Mouse (Mus musculus) mature B cell (primary cell): Measurements from ENCODE around the gene Psmd3.

Experiments used
- in situ Hi-C: fragments of 300-500 bp; cut with MboI; formaldehyde crosslinking; loops from 2 replicates; pipeline ENCODE4 v1.14.3; 2019

Gene Psmd3

DNA sequence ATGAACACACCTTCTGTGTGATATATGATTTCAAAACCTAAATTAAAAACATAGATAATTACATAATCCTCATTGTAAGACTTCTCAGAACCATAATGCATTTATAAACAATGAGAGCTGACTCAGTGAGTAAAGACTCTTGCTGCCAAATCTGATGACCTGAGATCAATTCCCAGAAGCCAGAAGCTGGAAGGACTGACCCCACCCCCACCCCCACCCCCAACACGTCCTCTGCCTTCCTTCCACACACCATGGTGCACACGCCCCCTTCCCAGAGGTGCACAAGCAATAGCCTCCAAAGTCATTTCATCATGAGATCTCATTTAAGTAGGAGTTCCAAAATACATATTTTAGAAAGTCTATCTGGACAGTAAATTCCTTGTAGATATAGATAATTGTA lies 38.4 kb downstream of the Psmd3 start:
- in situ Hi-C loops = no loop called here

DNA sequence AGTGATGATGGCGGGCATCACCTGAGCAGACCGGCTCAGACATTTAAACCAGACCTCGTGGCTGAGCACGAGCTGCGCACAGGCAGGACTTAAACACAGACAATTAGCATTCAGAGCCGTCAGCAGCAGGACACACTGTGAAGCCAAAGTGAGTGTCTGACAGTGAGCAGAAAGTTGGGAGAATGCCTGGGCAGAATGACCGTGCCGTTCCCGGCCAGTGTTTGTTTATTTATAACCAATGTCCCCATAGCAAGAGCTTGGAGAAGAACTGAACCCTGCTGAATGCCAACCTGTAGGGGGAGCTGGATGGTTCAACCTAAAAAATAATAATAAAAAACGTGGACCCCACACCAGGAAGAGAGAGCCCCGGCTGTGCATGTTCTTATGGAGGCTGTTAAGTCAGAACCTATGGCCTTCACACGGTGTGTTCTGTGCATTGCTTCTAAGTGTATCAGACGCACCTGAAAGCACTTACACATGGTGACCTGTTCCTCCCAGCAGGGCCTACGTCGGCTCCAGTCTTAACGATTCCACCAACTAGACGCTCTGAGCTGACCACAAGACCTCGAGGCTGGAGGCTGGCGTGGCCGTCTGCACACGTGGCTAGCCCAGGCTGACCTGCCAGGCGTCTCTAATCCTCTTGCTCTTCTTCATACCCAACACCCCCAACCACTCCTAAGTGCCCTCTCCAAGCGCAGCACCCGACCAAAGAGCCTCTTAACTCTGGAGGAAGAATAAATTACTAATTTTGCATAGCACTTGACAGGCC lies 39.3 kb downstream of the Psmd3 start:
- in situ Hi-C loops = no loop called here

DNA sequence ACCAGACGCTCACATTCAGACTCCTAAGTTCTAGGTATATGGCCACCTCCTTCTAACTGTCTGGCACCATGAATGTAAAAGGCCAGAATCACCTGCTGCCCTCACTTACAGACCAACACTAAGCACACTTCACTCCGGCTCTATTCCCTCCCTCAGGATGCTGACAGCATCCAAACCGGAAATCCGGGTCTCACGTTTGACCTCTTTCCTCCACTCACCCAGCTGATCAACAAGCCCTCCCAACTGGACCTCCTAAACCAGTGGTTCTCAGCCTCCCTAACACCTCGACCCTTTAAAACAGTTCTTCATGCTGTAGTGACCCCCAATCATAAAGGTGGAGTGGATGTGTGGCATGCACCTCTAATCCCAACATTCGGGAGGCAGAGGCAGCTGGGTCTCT lies 40.7 kb downstream of the Psmd3 start:
- in situ Hi-C loops = no loop called here

DNA sequence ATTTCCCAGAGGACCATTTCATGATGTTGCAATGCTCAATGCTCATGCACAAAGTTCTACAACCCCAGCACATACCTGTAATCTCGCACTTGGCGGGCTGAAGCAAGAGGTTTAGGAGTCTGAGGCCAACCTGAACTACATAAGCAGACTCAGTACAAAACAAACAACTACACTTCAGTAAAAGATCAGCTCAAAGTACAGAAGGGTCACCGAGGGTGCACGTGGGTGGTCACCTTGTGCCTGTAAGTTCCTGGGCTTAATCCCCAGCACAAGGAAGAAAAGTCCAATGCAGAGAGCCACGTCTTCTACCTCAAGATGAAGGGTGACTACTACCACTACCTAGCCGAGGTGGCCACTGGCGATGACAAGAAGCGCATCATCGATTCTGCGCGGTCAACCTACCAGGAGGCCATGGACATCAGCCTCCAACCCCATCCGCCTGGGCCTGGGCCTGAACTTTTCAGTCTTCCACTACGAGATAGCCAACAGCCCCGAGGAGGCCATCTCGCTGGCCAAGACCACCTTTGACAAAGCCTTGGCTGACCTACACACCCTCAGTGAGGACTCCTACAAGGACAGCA lies 43.7 kb downstream of the Psmd3 start:
- in situ Hi-C loops = no loop called here

GRCm38 (mm10) chr11:98729119-98729588 lies 46.8 kb downstream of the Psmd3 start, which contains the start of gene Med24:
Med24 (minus strand) TSS chr11:98729435.
- in situ Hi-C loops = no loop called here

GRCm38 (mm10) chr11:98730727-98731126 lies 48.4 kb downstream of the Psmd3 start:
- in situ Hi-C loops = loop anchor here (10.0 kb wide), 1 partner anchor 54 kb away; no protein-coding TSS in a partner anchor

DNA sequence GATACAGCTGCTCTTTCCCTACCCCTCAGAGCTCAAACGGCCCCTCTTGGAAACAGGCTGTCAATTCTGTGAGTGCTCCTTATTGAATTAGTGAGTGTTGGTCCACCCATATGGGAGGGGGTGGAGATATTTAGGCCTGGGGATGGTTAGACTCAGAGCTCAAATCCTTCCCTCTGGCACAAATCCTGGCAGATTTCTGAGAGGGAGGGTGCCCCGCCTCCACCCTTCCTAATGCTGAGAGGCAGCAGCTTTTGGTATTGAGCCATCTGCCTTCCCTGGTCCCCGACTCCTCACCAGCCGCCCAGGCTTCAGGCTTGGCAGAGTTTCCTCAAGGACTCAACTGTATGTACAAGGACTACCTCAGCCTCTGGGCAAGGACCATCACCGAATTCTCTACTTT lies 48.8 kb downstream of the Psmd3 start:
- in situ Hi-C loops = loop anchor here (10.0 kb wide), 1 partner anchor 54 kb away; no protein-coding TSS in a partner anchor

- in situ Hi-C loops = loop anchor here (10.0 kb wide), 1 partner anchor 51 kb away; no protein-coding TSS in a partner anchor
Measured at GRCm38 (mm10) chr11:98734020-98734419, 51.7 kb downstream of the Psmd3 start.

GRCm38 (mm10) chr11:98735111-98735510 lies 52.8 kb downstream of the Psmd3 start:
- in situ Hi-C loops = loop anchor here (10.0 kb wide), 1 partner anchor 50 kb away; no protein-coding TSS in a partner anchor

DNA sequence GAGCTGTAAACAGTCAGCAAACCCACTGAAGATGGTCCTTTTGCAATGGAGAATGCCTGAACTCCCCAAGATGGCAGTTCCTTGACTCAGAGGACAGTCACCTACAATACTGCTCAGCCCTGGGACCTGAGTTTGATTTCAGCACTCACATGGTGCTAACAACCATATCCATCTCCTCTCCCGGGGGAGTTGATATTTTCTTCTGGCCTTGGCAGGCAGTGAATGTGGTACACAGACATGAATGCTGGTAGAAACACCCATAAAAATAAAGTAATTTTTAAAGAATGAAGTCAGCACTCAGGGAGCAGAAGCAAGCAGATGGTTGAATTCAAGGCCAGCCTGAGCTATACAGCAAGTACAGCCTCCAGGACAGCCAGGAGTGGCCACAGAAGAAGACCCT lies 53.8 kb downstream of the Psmd3 start:
- in situ Hi-C loops = loop anchor here (10.0 kb wide), 1 partner anchor 49 kb away; no protein-coding TSS in a partner anchor

DNA sequence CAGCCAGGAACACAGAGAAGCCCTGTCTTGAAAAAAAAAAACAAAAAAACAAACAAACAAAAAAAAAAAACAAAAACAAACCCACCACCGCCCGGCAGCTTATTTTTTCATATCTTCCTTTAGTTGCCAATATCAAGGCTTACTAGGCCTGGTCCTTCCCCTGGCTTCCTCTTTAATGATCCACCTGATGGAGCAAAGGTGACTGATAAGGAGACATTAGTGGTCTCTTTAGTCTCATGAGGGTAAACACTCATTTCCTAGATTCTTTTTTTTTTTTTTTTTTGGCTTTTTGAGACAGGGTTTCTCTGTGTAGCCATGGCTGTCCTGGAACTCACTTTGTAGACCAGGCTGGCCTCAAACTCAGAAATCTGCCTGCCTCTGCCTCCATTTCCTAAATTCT lies 54.9 kb downstream of the Psmd3 start:
- in situ Hi-C loops = loop anchor here (10.0 kb wide), 1 partner anchor 48 kb away; no protein-coding TSS in a partner anchor

DNA sequence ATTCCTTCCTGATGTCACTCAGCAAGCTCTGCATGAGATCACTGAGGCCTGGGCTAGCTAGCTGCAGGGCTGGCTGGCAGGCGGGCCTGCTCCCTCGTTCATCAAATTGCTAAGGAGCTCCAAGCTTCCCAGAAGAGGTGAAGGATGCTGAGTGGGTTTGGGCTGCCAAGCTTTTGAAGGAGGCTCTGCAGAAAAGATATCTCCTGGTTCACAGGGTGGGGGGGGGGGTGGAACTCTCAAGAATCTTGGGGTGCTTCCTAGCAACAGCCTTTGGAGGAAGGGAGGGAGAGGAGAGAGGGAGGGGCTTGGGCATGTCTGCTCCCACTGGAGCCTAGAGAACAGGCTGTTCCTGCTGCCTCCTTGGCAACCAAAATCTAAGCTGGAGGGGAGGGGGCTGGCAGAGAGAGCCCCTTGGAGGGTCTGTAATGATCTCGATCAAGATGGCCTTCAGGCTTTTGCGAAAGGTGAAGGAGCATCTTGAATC lies 56.1 kb downstream of the Psmd3 start:
- in situ Hi-C loops = loop anchor here (10.0 kb wide), 1 partner anchor 46 kb away; no protein-coding TSS in a partner anchor

GRCm38 (mm10) chr11:98738925-98739324 lies 56.6 kb downstream of the Psmd3 start:
- in situ Hi-C loops = loop anchor here (10.0 kb wide), 1 partner anchor 46 kb away; no protein-coding TSS in a partner anchor

DNA sequence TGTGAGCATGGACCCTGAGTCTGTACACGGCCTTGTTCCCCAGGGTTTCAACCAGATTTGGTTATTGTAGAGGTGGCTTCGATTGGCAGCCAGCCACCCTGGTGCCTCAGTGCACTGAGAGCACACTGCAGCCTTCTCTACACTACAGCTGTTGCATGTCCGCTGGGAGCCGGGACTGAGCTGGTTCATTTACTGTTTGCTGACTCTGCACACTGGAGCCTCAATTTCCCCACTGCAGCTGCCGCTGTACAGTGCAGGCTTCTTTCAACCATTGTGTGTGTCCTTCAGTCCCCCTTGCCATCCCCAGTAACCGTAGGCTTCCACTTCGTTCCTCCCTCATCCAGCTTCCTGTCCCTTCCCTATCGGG lies 57.7 kb downstream of the Psmd3 start:
- in situ Hi-C loops = no loop called here

DNA sequence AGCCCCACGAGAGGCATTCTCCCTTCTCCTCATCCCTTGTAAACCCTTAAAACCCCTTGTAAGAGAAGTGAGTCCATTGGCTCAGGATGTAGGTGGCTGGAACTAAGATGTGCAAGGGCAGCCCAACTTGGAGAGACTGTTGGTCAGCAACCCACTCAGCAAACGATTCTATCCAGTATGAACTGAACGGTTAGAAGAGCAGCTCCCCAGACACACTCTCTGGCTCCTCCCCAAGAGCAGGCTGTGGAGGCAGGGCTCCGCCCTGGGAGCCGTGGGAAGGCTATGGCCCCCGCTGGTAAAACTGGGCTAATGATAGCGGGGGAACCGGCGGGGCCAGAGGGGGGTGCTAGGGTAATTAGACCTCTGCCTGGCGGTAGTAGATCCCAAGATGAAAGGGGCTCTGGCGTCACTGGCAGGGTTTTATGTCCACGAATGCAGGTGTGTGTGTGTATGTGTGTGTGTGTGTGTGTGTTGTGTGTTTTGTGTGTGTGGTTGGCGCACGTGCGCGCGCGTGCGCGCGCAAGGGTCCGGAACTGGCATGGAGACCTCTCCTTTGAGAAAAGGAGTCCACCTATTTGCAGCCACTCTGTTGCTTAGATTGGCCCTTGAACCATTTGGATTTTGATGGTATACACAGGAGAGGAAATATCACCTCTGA lies 58.2 kb downstream of the Psmd3 start, which contains the start of gene Thra:
Thra (plus strand) TSS at position 246 of the 658 bp plus-strand sequence.
- in situ Hi-C loops = no loop called here

GRCm38 (mm10) chr11:98741051-98741620 lies 58.8 kb downstream of the Psmd3 start:
- in situ Hi-C loops = no loop called here

GRCm38 (mm10) chr11:98741622-98742396 lies 59.5 kb downstream of the Psmd3 start:
- in situ Hi-C loops = no loop called here

- in situ Hi-C loops = no loop called here
Measured at GRCm38 (mm10) chr11:98742397-98743291, 60.3 kb downstream of the Psmd3 start.

DNA sequence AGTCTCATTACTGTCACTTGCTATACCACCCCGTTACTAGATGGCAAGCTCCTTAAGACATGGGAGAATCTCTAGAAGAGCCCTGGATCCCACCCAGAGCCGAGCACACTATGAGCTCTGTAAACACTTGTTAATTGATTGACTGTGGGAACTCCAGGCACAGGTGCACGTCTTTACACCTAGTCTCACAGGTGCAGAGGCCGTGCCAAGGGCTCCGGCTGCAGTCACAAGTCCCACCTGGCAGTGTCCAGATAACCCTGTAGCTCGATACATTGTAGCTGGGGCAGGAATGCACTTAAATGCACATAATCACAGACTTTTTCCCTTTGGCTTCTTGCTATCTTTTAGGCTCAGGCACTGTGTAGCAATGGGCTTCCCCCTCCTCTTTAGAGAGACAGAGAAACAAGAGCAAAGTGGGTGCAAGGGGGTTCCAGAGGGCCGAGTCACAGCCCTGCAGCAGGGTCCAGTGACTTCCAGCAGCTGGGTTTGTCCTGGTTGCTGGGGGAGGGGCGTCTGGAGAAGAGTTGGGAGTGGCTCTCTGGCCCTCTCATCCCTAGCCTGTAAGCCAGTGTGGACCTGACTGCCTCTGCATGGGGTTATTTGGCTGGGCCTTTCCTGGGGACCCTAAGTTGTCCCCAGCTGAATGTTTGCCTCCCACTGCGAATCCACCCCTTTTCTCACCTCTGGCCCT lies 61.4 kb downstream of the Psmd3 start:
- in situ Hi-C loops = no loop called here
